Mouse (Mus musculus): Measurements from ENCODE around the gene Hps1.

Gene Hps1

DNA sequence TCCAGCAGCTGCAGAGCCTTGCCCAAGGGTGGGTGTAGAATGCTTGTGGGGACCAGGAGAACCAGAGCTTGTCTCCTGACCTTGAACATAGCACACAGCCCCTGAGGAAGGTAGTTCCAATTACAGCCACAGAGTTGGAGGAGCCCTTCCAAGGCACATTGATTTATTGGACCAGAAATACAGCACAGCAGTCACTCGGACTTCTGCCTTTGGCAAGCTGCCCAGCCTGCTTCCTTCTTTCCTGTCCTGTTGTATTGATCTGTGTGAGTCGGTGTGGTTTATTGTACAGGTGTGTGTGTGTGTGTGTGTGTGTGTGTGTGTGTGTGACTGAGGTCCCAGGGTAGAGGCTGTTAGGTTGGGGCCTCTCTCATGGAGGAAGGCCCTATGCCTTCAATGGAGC lies 57.3 kb downstream of the Hps1 start:
- no peak for DNase-seq (ENCODE audit: extremely low read depth, insufficient read length, low spot score)

- DNase-seq (ENCODE audit: extremely low read depth, insufficient read length, low spot score): no peak
Measured at GRCm38 (mm10) chr19:42718101-42718500, 61.7 kb downstream of the Hps1 start.

- no peak for DNase-seq (ENCODE audit: extremely low read depth, insufficient read length, low spot score)
Measured at GRCm38 (mm10) chr19:42717668-42718067, 62.1 kb downstream of the Hps1 start.

DNA sequence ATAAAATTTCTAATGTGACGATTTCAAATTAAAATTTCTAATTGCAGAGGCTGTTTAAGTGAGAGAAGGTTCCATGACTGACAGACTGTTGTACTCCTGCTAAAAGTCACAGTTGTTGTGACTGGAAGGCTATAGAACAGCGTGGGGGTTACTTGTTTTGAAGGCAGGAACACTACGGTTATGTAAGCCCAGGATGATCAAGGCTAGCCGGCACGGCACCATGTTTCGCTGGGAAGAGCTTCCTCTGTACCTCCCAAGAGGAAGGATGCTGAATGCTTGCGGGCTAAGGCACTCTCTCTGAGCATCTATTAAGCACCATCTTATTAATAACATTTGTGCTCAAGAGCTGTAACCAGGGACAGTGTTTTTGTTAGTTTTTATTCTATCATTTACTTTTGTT lies 63.3 kb downstream of the Hps1 start:
- DNase-seq (ENCODE audit: extremely low read depth, insufficient read length, low spot score): no peak

DNA sequence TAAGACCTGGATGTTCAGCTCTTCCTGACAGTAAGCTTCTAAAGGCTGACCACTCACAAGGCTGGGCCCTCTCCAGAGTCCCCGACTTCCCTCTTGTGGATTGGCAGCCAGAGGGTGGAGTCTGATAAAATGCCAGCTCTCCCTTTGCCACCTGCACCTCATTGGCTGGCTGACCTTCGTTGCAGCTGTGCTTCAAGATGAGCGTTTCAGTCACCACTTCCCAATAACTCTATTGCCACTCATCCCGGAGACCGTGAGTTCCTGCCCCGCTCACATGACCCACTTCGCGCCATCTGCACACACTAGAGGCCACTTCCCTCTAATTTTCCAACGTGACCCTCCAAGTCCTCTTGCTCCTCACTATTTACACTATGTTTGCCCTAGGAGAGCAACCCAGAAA lies 66.0 kb downstream of the Hps1 start:
- DNase-seq (ENCODE audit: extremely low read depth, insufficient read length, low spot score): no peak

Measured in 3134 (cell line).